ENCODE assay signal across 27 mouse cellular contexts in the genomic region with DNA sequence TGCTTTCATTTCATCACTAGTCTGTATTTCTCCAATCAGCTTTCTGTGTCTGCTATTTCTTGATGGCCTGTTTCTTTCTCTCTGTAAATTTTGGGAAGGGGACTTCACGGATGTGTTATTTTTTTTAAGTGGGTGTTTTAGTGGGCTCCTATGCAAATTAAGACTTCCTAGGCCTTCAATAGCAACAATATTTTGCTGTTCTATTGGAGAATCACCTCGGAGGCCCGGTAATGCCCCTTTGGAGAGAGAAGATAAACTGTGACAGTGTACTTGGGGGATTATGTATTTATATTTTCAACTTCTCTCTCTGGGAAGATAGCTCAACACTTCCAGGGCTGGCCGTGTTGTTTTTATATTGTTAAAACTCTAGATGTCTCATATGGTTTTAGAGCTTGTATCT. TPM values are rescaled to one million over a fixed set of nuclear protein-coding genes. Genes with fewer than 3 reads are reported as not detected.
A peak's percentile ranks its signal among the peaks of the same experiment; 100 is the strongest.
DNase-seq lines count a peak whose midpoint lies in the region; ATAC-seq and TF ChIP-seq lines count a peak whose summit lies in the region.
"Had no signal": no experiment of that assay in that cellular context is flagged by ENCODE, and none has a peak within 500 bp of the region (broad histone marks: within the 10 kb centered on the region; RNA-seq: fewer than 3 reads in every experiment).

No protein-coding gene starts in this region.

- TF ChIP-seq POLR2A in heart, adult 2 months (IDR thresholded peaks at IDR 0.05; ENCODE audit: insufficient read depth, low read depth, low read length): no peak
- TF ChIP-seq POLR2A in MEL (IDR thresholded peaks at IDR 0.05; ENCODE audit: control insufficient read depth in 1 of 2, insufficient read depth in 1 of 2, low read depth in 1 of 2, low read length in 2 of 2, poor library complexity in 1 of 2): no peak

- peak; percentile 64 for TF ChIP-seq CTCF in heart, adult 2 months (IDR thresholded peaks at IDR 0.05)
- TF ChIP-seq CTCF in MEL (IDR thresholded peaks at IDR 0.05 in 2 of 3, conservative IDR thresholded peaks at IDR 0.05 in 1 of 3; ENCODE audit: control insufficient read depth in 1 of 3, insufficient read depth in 1 of 3, low read depth in 2 of 3, low read length in 3 of 3, poor library complexity in 1 of 3, severe bottlenecking in 1 of 3): peak; percentile 29 to 57 (median 30); a peak in 5 of 6 replicates

- H3K9me3 ChIP-seq in MEL (replicated peaks; ENCODE audit: insufficient read depth, low read length): no peaks in the 10 kb centered on the region
- H3K9me3 ChIP-seq: embryonic facial prominence, embryonic 12.5 days; embryonic facial prominence, embryonic 15.5 days; hindbrain, embryonic 10.5 days; hindbrain, embryonic 13.5 days; intestine, embryonic 15.5 days had no signal

- intact Hi-C loops in heart, adult 2 months (cut with DNase I): no loop called here
- intact Hi-C loops in heart, postnatal 25 days (cut with DNase I): loop anchor here (10.0 kb wide), 1 partner anchor 574 kb away; no protein-coding TSS in a partner anchor

- ATAC-seq in cerebellum, adult (ENCODE audit: insufficient number of reproducible peaks, low FRiP score, low TSS enrichment): no peak
- ATAC-seq: activated CD4-positive, CD25-positive, alpha-beta regulatory T cell, adult 4 months; CD4-positive, CD25-positive, alpha-beta regulatory T cell, adult 4 months; forebrain, embryonic 14.5 days; forebrain, postnatal 0 days; hindbrain, embryonic 16.5 days; intestine, embryonic 15.5 days had no signal

- 83% methylated on average over 4 of the region's 4 CpGs for WGBS in heart, adult 2 months

- peak; percentile 64 for TF ChIP-seq RAD21 in MEL (IDR thresholded peaks at IDR 0.05; ENCODE audit: low read depth, low read length)

- no peak overlapping the region for H3K4me3 ChIP-seq in heart, adult 2 months
- peak overlapping the region in 1 of 2 experiments; percentile 26; a peak in 1 of 4 replicates for H3K4me3 ChIP-seq in MEL (ENCODE audit: control insufficient read depth in 1 of 2, insufficient read depth in 1 of 2, low read depth in 2 of 2, low read length in 2 of 2)
- H3K4me3 ChIP-seq: embryonic facial prominence, embryonic 12.5 days; embryonic facial prominence, embryonic 15.5 days; hindbrain, embryonic 10.5 days; hindbrain, embryonic 13.5 days; intestine, embryonic 15.5 days had no signal

- no peaks in the 10 kb centered on the region for H3K4me1 ChIP-seq in heart, adult 2 months (ENCODE audit: control insufficient read depth, insufficient read depth, low read length)
- no peaks in the 10 kb centered on the region for H3K4me1 ChIP-seq in MEL (ENCODE audit: control insufficient read depth in 1 of 2, insufficient read depth in 2 of 2, low read length in 2 of 2)
- H3K4me1 ChIP-seq: embryonic facial prominence, embryonic 12.5 days; embryonic facial prominence, embryonic 15.5 days; hindbrain, embryonic 10.5 days; hindbrain, embryonic 13.5 days; intestine, embryonic 15.5 days had no signal

- no peak for TF ChIP-seq EP300 in heart, adult 2 months (IDR thresholded peaks at IDR 0.05; ENCODE audit: insufficient read depth, low read depth, low read length)
- no peak for TF ChIP-seq EP300 in MEL (IDR thresholded peaks at IDR 0.05; ENCODE audit: low read depth in 1 of 2, low read length in 2 of 2)

- DNase-seq in heart, adult 2 months: no peak
- no peak for DNase-seq in heart, postnatal 25 days (ENCODE audit: low spot score)
- DNase-seq in retina, embryonic 14.5 days (ENCODE audit: low spot score): peak; percentile 49
- DNase-seq in retina, postnatal 1 day: no peak
- peak; percentile 26 for DNase-seq in MEL (ENCODE audit: low read depth, low spot score)
- no peak for DNase-seq in kidney, adult 8-10 months
- DNase-seq: adrenal gland, adult 8-10 months; adrenal gland, postnatal 25 days; cerebellum, adult 18-20 months; cerebellum, adult 9-10 months; cerebellum, postnatal 25 days; forebrain, postnatal 0 days; gastrocnemius, postnatal 25 days; heart, postnatal 36 days had no signal

- H3K36me3 ChIP-seq in heart, adult 2 months (ENCODE audit: control insufficient read depth, insufficient read depth, low read length): no peaks in the 10 kb centered on the region
- no peaks in the 10 kb centered on the region for H3K36me3 ChIP-seq in MEL (ENCODE audit: control insufficient read depth in 1 of 2, insufficient read depth in 2 of 2, low read length in 2 of 2)
- H3K36me3 ChIP-seq: G1E; hindbrain, embryonic 13.5 days; intestine, embryonic 15.5 days had no signal

- H3K27me3 ChIP-seq in heart, adult 2 months (ENCODE audit: control insufficient read depth, insufficient read depth, low read length): no peaks in the 10 kb centered on the region
- peaks cover 0 to 3% of the 10 kb centered on the region in 2 experiments; a peak in 2 of 4 replicates for H3K27me3 ChIP-seq in MEL (ENCODE audit: control insufficient read depth in 1 of 2, insufficient read depth in 2 of 2, low read length in 2 of 2)
- H3K27me3 ChIP-seq: embryonic facial prominence, embryonic 12.5 days; embryonic facial prominence, embryonic 15.5 days; hindbrain, embryonic 13.5 days; intestine, embryonic 15.5 days had no signal

- H3K9ac ChIP-seq in heart, adult 2 months (ENCODE audit: low read depth, low read length): no peak overlapping the region
- H3K9ac ChIP-seq in MEL (ENCODE audit: control insufficient read depth, low read depth, low read length, poor library complexity, severe bottlenecking): no peak overlapping the region
- H3K9ac ChIP-seq: embryonic facial prominence, embryonic 12.5 days; embryonic facial prominence, embryonic 15.5 days; forebrain, postnatal 0 days; hindbrain, embryonic 13.5 days; intestine, embryonic 15.5 days had no signal

- H3K79me2 ChIP-seq in heart, adult 2 months (replicated peaks; ENCODE audit: control insufficient read depth, insufficient read depth, low read length): no peaks in the 10 kb centered on the region
- no peaks in the 10 kb centered on the region for H3K79me2 ChIP-seq in MEL (ENCODE audit: control insufficient read depth, insufficient read depth, low read length, poor library complexity)

- H3K27ac ChIP-seq in heart, adult 2 months: no peak overlapping the region
- no peak overlapping the region for H3K27ac ChIP-seq in MEL (ENCODE audit: control insufficient read depth, low read depth, low read length)
- H3K27ac ChIP-seq: embryonic facial prominence, embryonic 12.5 days; embryonic facial prominence, embryonic 15.5 days; hindbrain, embryonic 10.5 days; hindbrain, embryonic 13.5 days; intestine, embryonic 15.5 days had no signal

TF ChIP-seq in MEL, 35 proteins besides CTCF, POLR2A, EP300 and RAD21:
- TF ChIP-seq MAZ (IDR thresholded peaks at IDR 0.05; ENCODE audit: low read depth, low read length) (no peak), MYB (IDR thresholded peaks at IDR 0.05; ENCODE audit: low read depth, low read length) (no peak), ZC3H11A (IDR thresholded peaks at IDR 0.05; ENCODE audit: low read depth, low read length) (peak; percentile 39), USF2 (IDR thresholded peaks at IDR 0.05; ENCODE audit: borderline replicate concordance in 1 of 2, insufficient read depth in 1 of 2, low read depth in 1 of 2, low read length in 2 of 2) (no peak), NRF1 (IDR thresholded peaks at IDR 0.05; ENCODE audit: insufficient read depth, low read depth, low read length, poor library complexity, severe bottlenecking) (no peak), KAT2A (conservative IDR thresholded peaks at IDR 0.05; ENCODE audit: low read depth, low read length) (no peak), TAL1 (IDR thresholded peaks at IDR 0.05; ENCODE audit: low read length) (no peak), SMC3 (IDR thresholded peaks at IDR 0.05; ENCODE audit: low read depth, low read length) (peak; percentile 45), MXI1 (IDR thresholded peaks at IDR 0.05; ENCODE audit: low read depth, low read length) (no peak), SIN3A (IDR thresholded peaks at IDR 0.05; ENCODE audit: low read length) (no peak), ZMIZ1 (IDR thresholded peaks at IDR 0.05; ENCODE audit: low read depth, low read length) (no peak), BHLHE40 (IDR thresholded peaks at IDR 0.05; ENCODE audit: borderline replicate concordance, low read depth, low read length) (no peak)

RNA-seq across cellular contexts. Expression of gene Rasgrp3, which starts 47.3 kb away (rescaled TPM):
- total RNA-seq in heart, adult 2 months (2021): 10 to 100 TPM; 27.2 to 27.4 TPM
- 10.4 and 28.1 TPM in 2 replicates for polyA plus RNA-seq in heart, adult 2 months (2012; rRNA removed)
- total RNA-seq in heart, postnatal 25 days (2021): 10 to 100 TPM; 25.2 to 29.7 TPM
- not detected in 2 replicates for total RNA-seq in MEL (2012; rRNA removed)
- not detected for polyA plus RNA-seq in MEL (2012; ENCODE audit: insufficient read depth in 1 of 2, insufficient read length in 2 of 2, low read depth in 1 of 2, low replicate concordance in 2 of 2, missing spikeins in 1 of 2)
- total RNA-seq: common myeloid progenitor, adult 5-6 weeks; granulocyte monocyte progenitor cell, adult 5-6 weeks had no signal
- polyA plus RNA-seq: G1E had no signal

Comparison
In these comparisons a context has a peak if more than half of its experiments do, and no peak if none do; other contexts are left out.
1. DNase-seq: peak in retina, embryonic 14.5 days (single experiment) and MEL (single experiment); none in heart, adult 2 months (0 of 2), heart, postnatal 25 days (single experiment), retina, postnatal 1 day (single experiment) and kidney, adult 8-10 months (0 of 2).
2. RNA of gene Rasgrp3, which starts 47.3 kb away (total RNA-seq): 25.2 to 29.7 TPM in heart, postnatal 25 days and 27.2 to 27.4 TPM in heart, adult 2 months; not detected in MEL; every median in the first group is over 10 times any median in the second.